Mouse (Mus musculus): ENCODE results near the gene Prkg2. TPM values are rescaled to one million over a fixed set of nuclear protein-coding genes. Genes with fewer than 3 reads are reported as not detected.

Prkg2 gene
- polyA plus RNA-seq, 1 experiment from 2014 or later, result 0.21 TPM

DNA sequence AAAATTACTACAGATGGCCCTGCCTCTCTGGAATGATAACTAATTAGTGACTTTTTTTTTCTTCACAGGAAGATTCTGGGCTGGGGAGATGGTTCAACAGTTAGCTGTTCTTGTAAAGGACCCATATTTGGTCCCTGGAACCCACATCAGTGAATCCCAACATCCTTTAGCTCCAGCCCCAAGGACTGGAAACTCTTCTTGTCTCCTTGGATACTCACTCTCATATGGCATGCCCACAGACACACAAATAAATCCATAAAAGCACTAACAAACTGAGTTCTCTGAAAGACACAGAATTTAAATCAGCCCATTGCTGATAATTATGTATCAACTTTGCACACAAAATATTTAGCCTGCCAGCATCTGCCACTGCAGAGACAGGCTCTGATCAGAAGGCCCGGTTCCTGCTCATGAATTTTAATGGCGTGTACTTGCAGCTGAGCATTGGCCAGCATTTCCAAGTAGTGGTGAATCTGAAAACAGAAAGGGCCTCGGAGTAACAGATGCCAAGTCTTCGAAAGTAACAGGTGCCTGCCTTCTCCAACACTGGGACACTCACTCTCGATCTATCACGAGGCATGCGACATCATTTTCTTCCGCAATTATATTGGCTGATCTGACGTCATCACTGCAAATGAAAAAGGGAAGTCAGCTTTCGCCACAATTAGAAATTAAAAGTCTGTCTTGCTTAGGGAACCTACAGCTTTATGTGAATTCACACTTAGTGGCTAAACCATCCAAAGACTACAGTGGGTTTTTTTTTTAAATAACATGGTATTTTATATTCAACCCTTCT, 61.1 kb downstream of the Prkg2 start:
- Histone ChIP-seq H3K27ac (no peak overlapping the region), H3K4me3 (no peak overlapping the region), H3K27me3 (no peaks in the 10 kb centered on the region), H3K4me2 (no peak overlapping the region), H3K9me3 (replicated peaks) (no peaks in the 10 kb centered on the region), H3K9ac (no peak overlapping the region), H3K4me1 (replicated peaks) (no peaks in the 10 kb centered on the region), H3K36me3 (no peaks in the 10 kb centered on the region)
- no peak for ATAC-seq (replicated peaks; ENCODE audit: insufficient number of reproducible peaks, insufficient read depth, low FRiP score, low read depth)
- 80% methylated on average over 10 of the region's 10 CpGs for WGBS

GRCm38 (mm10) chr5:98966679-98967078, 70.5 kb downstream of the Prkg2 start:
- 55% methylated on average over 9 of the region's 9 CpGs for WGBS

DNA sequence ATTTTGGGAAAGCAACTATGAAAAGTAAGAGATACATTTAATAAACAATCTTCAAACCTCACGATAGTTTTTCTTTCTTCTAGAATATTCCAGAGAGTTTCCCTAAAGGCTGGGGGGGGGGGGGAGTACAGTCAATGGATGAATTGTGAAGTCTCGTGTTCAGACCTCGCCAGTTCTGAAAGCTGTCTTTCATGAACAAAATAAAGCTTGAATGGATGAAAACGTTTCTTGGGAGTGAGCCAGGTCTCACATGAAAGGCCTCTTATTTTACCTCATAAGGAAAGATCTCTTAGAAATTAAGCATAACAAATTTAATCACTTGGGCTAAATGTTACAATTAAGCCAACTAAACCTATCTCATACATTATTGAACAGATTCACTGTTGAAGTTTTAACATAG, 72.0 kb downstream of the Prkg2 start:
- H3K36me3 ChIP-seq, result no peaks in the 10 kb centered on the region
- H3K9ac ChIP-seq, result no peak overlapping the region
- H3K4me1 ChIP-seq (replicated peaks), result peaks cover 5% of the 10 kb centered on the region; the same call in 1 of the 2 replicates
- no peak overlapping the region for H3K27ac ChIP-seq
- no peaks in the 10 kb centered on the region for H3K27me3 ChIP-seq
- no peak for ATAC-seq (replicated peaks; ENCODE audit: insufficient number of reproducible peaks, insufficient read depth, low FRiP score, low read depth)
- H3K4me2 ChIP-seq, result no peak overlapping the region
- no peak overlapping the region for H3K4me3 ChIP-seq
- 69% methylated on average over 4 of the region's 4 CpGs for WGBS
- no peaks in the 10 kb centered on the region for H3K9me3 ChIP-seq (replicated peaks)

More at GRCm38 (mm10) chr5:98966679-98967078, 70.5 kb downstream of the Prkg2 start:
- peaks cover 5% of the 10 kb centered on the region; the same call in 1 of the 2 replicates for H3K4me1 ChIP-seq (replicated peaks)
- H3K27ac ChIP-seq, result no peak overlapping the region
- H3K27me3 ChIP-seq, result no peaks in the 10 kb centered on the region
- ATAC-seq (replicated peaks; ENCODE audit: insufficient number of reproducible peaks, insufficient read depth, low FRiP score, low read depth), result no peak
- no peak overlapping the region for H3K9ac ChIP-seq
- H3K9me3 ChIP-seq (replicated peaks), result no peaks in the 10 kb centered on the region
- H3K36me3 ChIP-seq, result no peaks in the 10 kb centered on the region
- no peak overlapping the region for H3K4me3 ChIP-seq
- no peak overlapping the region for H3K4me2 ChIP-seq

DNA sequence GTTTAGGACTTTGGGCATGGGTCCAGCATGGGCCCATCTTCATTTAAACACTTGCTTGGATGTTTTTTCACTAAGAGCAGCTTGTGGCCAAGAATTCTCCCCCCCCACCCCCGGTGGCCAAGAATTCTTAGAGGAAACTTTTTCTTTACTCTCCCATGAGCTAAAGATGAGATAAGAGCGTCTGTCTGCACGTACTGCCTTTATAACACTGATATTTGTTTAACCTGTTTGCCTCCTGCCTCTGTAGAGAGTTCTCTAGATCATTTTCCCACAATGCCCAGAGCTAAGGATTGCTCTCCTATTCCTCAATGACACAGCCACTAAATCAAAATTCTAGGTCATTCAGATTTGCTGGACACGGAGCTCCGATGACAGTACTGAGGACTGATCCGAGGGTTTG, 72.8 kb downstream of the Prkg2 start:
- no peak for ATAC-seq (replicated peaks; ENCODE audit: insufficient number of reproducible peaks, insufficient read depth, low FRiP score, low read depth)

GRCm38 (mm10) chr5:98962472-98962871, 74.7 kb downstream of the Prkg2 start:
- H3K4me3 ChIP-seq, result no peak overlapping the region
- no peak overlapping the region for H3K4me2 ChIP-seq
- WGBS, result 66% methylated on average over 2 of the region's 2 CpGs
- H3K4me1 ChIP-seq (replicated peaks), result peaks cover 5% of the 10 kb centered on the region; the same call in 1 of the 2 replicates
- no peak overlapping the region for H3K27ac ChIP-seq
- no peaks in the 10 kb centered on the region for H3K27me3 ChIP-seq
- no peak for ATAC-seq (replicated peaks; ENCODE audit: insufficient number of reproducible peaks, insufficient read depth, low FRiP score, low read depth)
- no peak overlapping the region for H3K9ac ChIP-seq
- H3K9me3 ChIP-seq (replicated peaks), result no peaks in the 10 kb centered on the region
- H3K36me3 ChIP-seq, result no peaks in the 10 kb centered on the region

More for the DNA sequence above, 72.8 kb downstream of the Prkg2 start:
- Histone ChIP-seq H3K36me3 (no peaks in the 10 kb centered on the region), H3K27me3 (no peaks in the 10 kb centered on the region), H3K4me1 (replicated peaks) (peaks cover 5% of the 10 kb centered on the region; the same call in 1 of the 2 replicates), H3K4me3 (no peak overlapping the region), H3K9me3 (replicated peaks) (no peaks in the 10 kb centered on the region), H3K4me2 (no peak overlapping the region), H3K9ac (no peak overlapping the region), H3K27ac (no peak overlapping the region)
- WGBS, result 36% methylated on average over 6 of the region's 6 CpGs

DNA sequence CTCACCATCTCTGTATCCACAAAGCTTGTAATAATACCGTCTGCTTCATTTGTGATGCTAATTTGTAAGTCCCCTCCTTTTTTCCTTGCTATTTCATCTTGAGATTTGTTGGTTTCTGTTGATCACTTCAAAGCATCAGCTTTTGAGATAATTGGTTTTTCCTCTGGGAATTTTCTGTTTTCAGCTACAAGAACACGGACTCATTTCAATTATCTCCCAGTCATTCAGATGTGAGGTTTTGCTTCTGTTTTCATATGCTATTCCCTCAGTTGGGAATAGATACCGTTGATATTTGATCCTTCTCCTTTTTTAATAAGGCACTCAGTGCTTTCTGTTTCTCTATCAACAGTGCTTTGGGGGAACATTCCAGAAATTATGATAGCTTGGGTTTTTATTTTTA, 81.6 kb downstream of the Prkg2 start:
- WGBS, result 61% methylated on average over 3 of the region's 3 CpGs
- no peaks in the 10 kb centered on the region for H3K4me1 ChIP-seq (replicated peaks)
- ATAC-seq (replicated peaks; ENCODE audit: insufficient number of reproducible peaks, insufficient read depth, low FRiP score, low read depth), result no peak
- H3K9ac ChIP-seq, result no peak overlapping the region
- H3K36me3 ChIP-seq, result no peaks in the 10 kb centered on the region
- H3K27ac ChIP-seq, result no peak overlapping the region
- H3K27me3 ChIP-seq, result no peaks in the 10 kb centered on the region
- H3K4me2 ChIP-seq, result no peak overlapping the region
- H3K4me3 ChIP-seq, result no peak overlapping the region
- no peaks in the 10 kb centered on the region for H3K9me3 ChIP-seq (replicated peaks)

GRCm38 (mm10) chr5:98953386-98953785, 83.8 kb downstream of the Prkg2 start:
- Histone ChIP-seq H3K9me3 (replicated peaks) (no peaks in the 10 kb centered on the region), H3K4me3 (no peak overlapping the region), H3K27ac (no peak overlapping the region), H3K9ac (no peak overlapping the region), H3K27me3 (no peaks in the 10 kb centered on the region), H3K4me2 (no peak overlapping the region), H3K4me1 (replicated peaks) (no peaks in the 10 kb centered on the region), H3K36me3 (no peaks in the 10 kb centered on the region)
- ATAC-seq (replicated peaks; ENCODE audit: insufficient number of reproducible peaks, insufficient read depth, low FRiP score, low read depth), result no peak
- 38% methylated on average over 1 of the region's 1 CpGs for WGBS

GRCm38 (mm10) chr5:98951566-98951965, 85.6 kb downstream of the Prkg2 start:
- no peak overlapping the region for H3K9ac ChIP-seq
- H3K9me3 ChIP-seq (replicated peaks), result no peaks in the 10 kb centered on the region
- H3K4me2 ChIP-seq, result no peak overlapping the region
- no peak for ATAC-seq (replicated peaks; ENCODE audit: insufficient number of reproducible peaks, insufficient read depth, low FRiP score, low read depth)
- no peak overlapping the region for H3K27ac ChIP-seq
- H3K36me3 ChIP-seq, result no peaks in the 10 kb centered on the region
- H3K4me1 ChIP-seq (replicated peaks), result no peaks in the 10 kb centered on the region
- WGBS, result 80% methylated on average over 4 of the region's 4 CpGs
- no peak overlapping the region for H3K4me3 ChIP-seq
- H3K27me3 ChIP-seq, result no peaks in the 10 kb centered on the region

GRCm38 (mm10) chr5:98950495-98951092, 86.6 kb downstream of the Prkg2 start:
- no peaks in the 10 kb centered on the region for H3K36me3 ChIP-seq
- no peaks in the 10 kb centered on the region for H3K27me3 ChIP-seq
- H3K4me1 ChIP-seq (replicated peaks), result no peaks in the 10 kb centered on the region
- ATAC-seq (replicated peaks; ENCODE audit: insufficient number of reproducible peaks, insufficient read depth, low FRiP score, low read depth), result no peak
- no peak overlapping the region for H3K4me2 ChIP-seq
- H3K4me3 ChIP-seq, result no peak overlapping the region
- WGBS, result 78% methylated on average over 4 of the region's 4 CpGs
- H3K9ac ChIP-seq, result no peak overlapping the region
- no peaks in the 10 kb centered on the region for H3K9me3 ChIP-seq (replicated peaks)
- no peak overlapping the region for H3K27ac ChIP-seq

DNA sequence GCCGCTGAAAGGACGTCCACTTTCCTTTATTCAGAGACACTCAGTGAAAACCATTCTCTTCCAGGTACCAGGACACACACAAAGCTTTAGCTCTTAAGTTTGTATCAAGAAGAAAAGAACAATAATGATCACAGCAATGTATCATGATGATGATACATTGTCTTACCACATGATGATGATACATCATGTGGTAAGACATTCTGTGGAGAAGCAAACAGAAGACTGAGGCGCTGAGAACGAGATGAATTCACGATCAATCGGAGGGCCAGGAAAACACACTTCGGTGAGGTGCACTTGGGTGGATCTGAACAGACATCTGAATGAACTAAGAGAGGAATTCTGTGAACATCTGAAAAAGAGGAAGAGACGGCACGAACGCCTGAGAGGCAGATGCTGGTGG, 87.4 kb downstream of the Prkg2 start:
- no peak overlapping the region for H3K9ac ChIP-seq
- H3K4me1 ChIP-seq (replicated peaks), result no peaks in the 10 kb centered on the region
- H3K4me3 ChIP-seq, result no peak overlapping the region
- WGBS, result 86% methylated on average over 10 of the region's 10 CpGs
- H3K9me3 ChIP-seq (replicated peaks), result no peaks in the 10 kb centered on the region
- no peaks in the 10 kb centered on the region for H3K27me3 ChIP-seq
- no peak for ATAC-seq (replicated peaks; ENCODE audit: insufficient number of reproducible peaks, insufficient read depth, low FRiP score, low read depth)
- no peaks in the 10 kb centered on the region for H3K36me3 ChIP-seq
- no peak overlapping the region for H3K27ac ChIP-seq
- H3K4me2 ChIP-seq, result no peak overlapping the region

GRCm38 (mm10) chr5:98946656-98947055, 90.5 kb downstream of the Prkg2 start:
- no peak for ATAC-seq (replicated peaks; ENCODE audit: insufficient number of reproducible peaks, insufficient read depth, low FRiP score, low read depth)
- Histone ChIP-seq H3K36me3 (no peaks in the 10 kb centered on the region), H3K27me3 (no peaks in the 10 kb centered on the region), H3K9me3 (replicated peaks) (no peaks in the 10 kb centered on the region), H3K4me2 (no peak overlapping the region), H3K27ac (no peak overlapping the region), H3K9ac (no peak overlapping the region), H3K4me3 (no peak overlapping the region), H3K4me1 (replicated peaks) (no peaks in the 10 kb centered on the region)
- WGBS, result 86% methylated on average over 20 of the region's 20 CpGs

Measured in heart, embryonic 15.5 days (tissue).